Mouse (Mus musculus) liver, embryonic 12.5 days (tissue): ENCODE results near the gene Wiz. TPM values are rescaled to one million over a fixed set of nuclear protein-coding genes. Genes with fewer than 3 reads are reported as not detected.

Experiments
- ATAC-seq: fragments of 200-750 bp; cut with Nextera tagmentation; 2 replicates; pipeline ENCODE4 v1.8.0; 2017; ENCODE audit warnings: moderate number of reproducible peaks, mild to moderate bottlenecking, moderate library complexity
- H3K27ac ChIP-seq: fragments of 300-500 bp; sonication (generic); 2 replicates; pipeline ENCODE4 v1.5.1; 2016; ENCODE audit warnings: mild to moderate bottlenecking
- H3K27me3 ChIP-seq: fragments of 300-500 bp; sonication (generic); replicated peaks from 2 replicates; pipeline ENCODE4 v1.6.1; 2016; ENCODE audit warnings: mild to moderate bottlenecking, moderate library complexity
- H3K36me3 ChIP-seq: fragments of 300-500 bp; sonication (generic); 2 replicates; pipeline ENCODE4 v1.6.1; 2016; ENCODE audit warnings: mild to moderate bottlenecking, moderate library complexity
- H3K4me1 ChIP-seq: fragments of 300-500 bp; sonication (generic); 2 replicates; pipeline ENCODE4 v1.6.1; 2016
- H3K4me2 ChIP-seq: fragments of 300-500 bp; sonication (generic); 2 replicates; pipeline ENCODE4 v1.6.1; 2016; ENCODE audit warnings: mild to moderate bottlenecking, moderate library complexity
- H3K4me3 ChIP-seq: fragments of 300-500 bp; sonication (generic); 2 replicates; pipeline ENCODE4 v1.5.1; 2016; ENCODE audit warnings: mild to moderate bottlenecking, moderate library complexity
- H3K9ac ChIP-seq: fragments of 300-500 bp; sonication (generic); 2 replicates; pipeline ENCODE4 v1.6.1; 2016; ENCODE audit warnings: mild to moderate bottlenecking, moderate library complexity
- H3K9me3 ChIP-seq: fragments of 300-500 bp; sonication (generic); replicated peaks from 2 replicates; pipeline ENCODE4 v1.6.1; 2016; ENCODE audit warnings: mild to moderate bottlenecking, moderate library complexity
- WGBS: fragments of 180-500 bp; shearing (Covaris S2); methylation state at CpG from one replicate; pipeline ENCODE4 v1.1.7; 2016; ENCODE audit not compliant: insufficient replicate concordance; 5-methylcytosine and 5-hydroxymethylcytosine counted together
- polyA plus RNA-seq: library from polyadenylated mRNA; unstranded; fragments of >200 nt; fragmentation: Nextera tagmentation; extraction: Ambion mirVana; gene quantifications from 2 replicates; pipeline ENCODE4 v1.2.1, GENCODE M21; 2016

The Wiz gene
- polyA plus RNA-seq, 1 experiment from 2014 or later: 13.3 TPM

DNA sequence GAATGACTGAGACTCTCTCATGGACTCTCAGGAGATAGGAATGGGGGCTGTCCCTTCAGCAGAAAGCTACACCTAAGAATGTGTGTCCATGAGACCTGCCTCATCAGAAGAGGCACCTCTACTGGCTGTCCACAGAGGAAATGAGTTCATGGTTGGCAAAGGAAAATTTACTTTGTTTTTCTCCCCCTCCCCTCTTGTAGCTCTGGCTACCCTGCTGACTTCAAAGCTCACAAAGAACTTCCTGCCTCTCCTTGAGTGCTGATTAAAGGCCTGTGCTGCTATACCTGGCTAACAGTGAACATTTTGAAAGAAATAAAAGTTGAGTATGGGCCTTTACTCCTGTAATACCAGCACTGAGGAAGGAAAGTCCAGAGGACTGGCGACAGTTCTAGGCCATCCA, 48.1 kb downstream of the Wiz start:
- peaks cover 75% of the 10 kb centered on the region for H3K36me3 ChIP-seq
- H3K27ac ChIP-seq: no peak overlapping the region
- H3K4me3 ChIP-seq: no peak overlapping the region
- no peak overlapping the region for H3K9ac ChIP-seq
- peaks cover 13% of the 10 kb centered on the region; the same call in 1 of the 2 replicates for H3K4me1 ChIP-seq
- H3K9me3 ChIP-seq: no peaks in the 10 kb centered on the region
- WGBS: 92% methylated on average over 1 of the region's 1 CpGs
- ATAC-seq: no peak
- no peaks in the 10 kb centered on the region for H3K27me3 ChIP-seq
- H3K4me2 ChIP-seq: no peak overlapping the region

DNA sequence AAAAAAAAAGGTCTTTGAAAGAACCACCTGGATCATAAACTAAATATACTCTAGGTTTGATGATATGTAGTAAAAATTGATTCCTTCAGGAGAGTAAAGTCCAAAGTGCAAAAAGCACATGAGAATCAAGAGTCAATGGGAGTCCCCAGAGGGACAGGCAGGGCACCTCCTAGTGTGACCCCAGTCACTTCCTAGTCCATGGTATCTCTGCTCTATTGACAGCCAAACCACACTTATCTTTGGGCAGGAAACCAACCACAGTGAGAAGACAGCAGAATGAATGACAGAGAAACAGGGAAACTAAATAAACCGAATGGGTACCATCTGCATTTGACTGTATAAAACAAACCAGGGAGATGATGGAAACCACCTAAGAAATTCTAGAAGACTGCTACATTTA, 49.1 kb downstream of the Wiz start:
- Histone ChIP-seq H3K27me3 (no peaks in the 10 kb centered on the region), H3K4me1 (peaks cover 13% of the 10 kb centered on the region; the same call in 1 of the 2 replicates), H3K9me3 (no peaks in the 10 kb centered on the region), H3K9ac (no peak overlapping the region), H3K4me2 (no peak overlapping the region), H3K36me3 (peaks cover 84% of the 10 kb centered on the region), H3K27ac (no peak overlapping the region), H3K4me3 (no peak overlapping the region)
- no peak for ATAC-seq
- 24% methylated on average over 1 of the region's 1 CpGs for WGBS

DNA sequence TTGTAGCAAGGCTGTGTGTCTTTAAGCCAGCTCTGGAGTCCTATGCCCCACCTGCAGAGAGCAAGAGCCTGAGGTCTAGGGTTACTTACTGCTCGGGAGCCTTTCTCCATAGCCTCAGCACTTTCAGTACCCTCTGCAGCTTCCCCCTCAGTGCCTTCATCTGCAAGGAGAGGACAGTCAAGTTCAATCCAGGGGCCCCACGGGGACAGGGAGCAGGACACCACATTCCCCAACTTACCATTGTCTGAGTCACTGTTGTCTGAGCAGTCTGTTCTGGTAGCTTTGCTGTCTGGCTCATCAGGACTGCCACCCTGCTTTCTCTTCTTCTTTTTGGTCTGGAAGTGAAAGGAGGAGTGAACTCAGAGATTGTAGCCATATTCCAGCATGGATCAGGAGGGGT, 53.4 kb downstream of the Wiz start:
- Histone ChIP-seq H3K27me3 (no peaks in the 10 kb centered on the region), H3K9me3 (no peaks in the 10 kb centered on the region), H3K4me2 (no peak overlapping the region), H3K4me3 (no peak overlapping the region), H3K27ac (no peak overlapping the region), H3K9ac (no peak overlapping the region), H3K36me3 (peaks cover 88% of the 10 kb centered on the region), H3K4me1 (peaks cover 11% of the 10 kb centered on the region; the same call in 1 of the 2 replicates)
- WGBS: 69% methylated on average over 2 of the region's 2 CpGs
- no peak for ATAC-seq

DNA sequence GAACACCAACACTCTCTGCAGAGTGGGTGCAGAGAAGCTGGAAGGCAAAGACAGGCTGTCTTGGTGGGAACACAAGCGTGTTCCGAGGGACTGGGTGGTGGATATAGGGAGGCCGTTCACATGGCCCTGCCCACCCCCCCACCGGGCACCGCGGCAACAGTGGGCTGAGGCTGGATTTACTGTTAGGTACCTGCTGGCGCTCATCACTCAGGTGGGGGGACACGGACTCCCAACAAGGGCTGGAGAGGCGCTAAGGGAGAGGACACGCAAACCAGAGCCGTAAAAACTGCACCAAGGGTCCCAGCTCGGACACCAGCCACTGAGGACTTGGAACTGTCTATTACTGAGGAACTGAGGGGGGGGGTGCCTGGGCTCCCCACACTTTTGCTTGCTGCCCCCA, 54.3 kb downstream of the Wiz start:
- no peaks in the 10 kb centered on the region for H3K9me3 ChIP-seq
- WGBS: 88% methylated on average over 12 of the region's 12 CpGs
- no peaks in the 10 kb centered on the region for H3K27me3 ChIP-seq
- 0 out of 2 replicates have a peak, but pooled peaks cover 2% of the 10 kb centered on the region for H3K4me1 ChIP-seq
- no peak overlapping the region for H3K27ac ChIP-seq
- H3K4me3 ChIP-seq: no peak overlapping the region
- peaks cover 96% of the 10 kb centered on the region for H3K36me3 ChIP-seq
- no peak overlapping the region for H3K9ac ChIP-seq
- no peak overlapping the region for H3K4me2 ChIP-seq
- ATAC-seq: no peak

DNA sequence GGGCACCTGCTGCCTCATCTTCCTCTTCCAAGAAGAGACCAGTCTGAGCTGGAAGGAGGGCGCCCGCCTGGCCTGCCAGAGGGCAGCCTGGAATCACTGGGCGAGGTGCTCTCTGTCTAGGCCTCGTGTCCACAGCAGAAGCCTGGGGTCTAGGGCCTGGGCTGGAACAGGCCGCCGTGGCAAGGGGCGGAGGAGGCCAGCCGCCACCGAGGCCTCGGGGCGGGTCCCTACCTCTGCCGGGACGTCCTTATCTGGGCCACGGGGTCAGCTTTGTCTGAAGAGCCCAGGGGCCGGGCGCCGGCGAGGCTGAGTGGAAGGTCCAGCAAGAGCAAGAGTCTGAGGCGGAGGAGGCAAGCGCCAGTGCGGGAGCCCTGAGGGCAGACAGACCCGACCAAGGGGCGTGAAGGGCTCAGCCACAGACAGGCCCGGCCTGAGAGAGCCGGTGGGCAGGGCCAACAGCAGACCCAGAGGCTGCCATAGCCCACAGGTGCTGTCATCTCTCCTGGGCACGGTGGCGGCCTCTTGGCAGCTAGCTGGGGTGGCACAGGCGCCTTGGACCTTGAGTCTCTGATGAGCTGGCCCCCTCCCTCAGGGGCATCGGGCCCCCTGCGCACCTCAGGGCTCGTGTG, 55.5 kb downstream of the Wiz start:
- no peaks in the 10 kb centered on the region for H3K27me3 ChIP-seq
- H3K27ac ChIP-seq: no peak overlapping the region
- H3K36me3 ChIP-seq: peaks cover 95% of the 10 kb centered on the region
- no peaks in the 10 kb centered on the region for H3K9me3 ChIP-seq
- ATAC-seq: peak; percentile 46
- 74% methylated on average over 31 of the region's 31 CpGs for WGBS
- H3K4me1 ChIP-seq: 0 out of 2 replicates have a peak, but pooled peaks cover 2% of the 10 kb centered on the region
- H3K9ac ChIP-seq: no peak overlapping the region
- H3K4me2 ChIP-seq: no peak overlapping the region
- H3K4me3 ChIP-seq: no peak overlapping the region

DNA sequence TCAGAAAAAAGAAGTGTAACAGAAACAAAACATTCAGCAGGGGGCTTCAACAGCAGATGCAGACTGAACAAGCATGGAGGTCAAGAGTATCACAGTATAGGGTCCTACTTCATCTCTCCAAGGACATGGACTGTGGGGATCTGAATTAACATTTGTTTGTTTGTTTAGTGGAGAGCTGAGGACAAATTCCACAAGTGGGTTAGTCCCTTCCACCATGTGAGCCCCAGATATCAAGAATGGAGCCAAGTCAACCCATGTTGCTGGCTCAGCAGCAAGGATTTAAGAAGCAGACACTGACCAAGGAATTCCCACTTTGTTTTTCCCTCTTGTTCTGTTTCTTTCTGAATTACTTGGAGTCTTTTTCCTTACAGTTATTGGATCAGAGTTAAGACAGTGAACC, 61.7 kb downstream of the Wiz start:
- Histone ChIP-seq H3K4me3 (no peak overlapping the region), H3K27ac (no peak overlapping the region), H3K36me3 (peaks cover 83% of the 10 kb centered on the region), H3K4me2 (no peak overlapping the region), H3K27me3 (no peaks in the 10 kb centered on the region), H3K9me3 (no peaks in the 10 kb centered on the region), H3K9ac (no peak overlapping the region), H3K4me1 (peaks cover 8% of the 10 kb centered on the region)
- ATAC-seq: no peak

DNA sequence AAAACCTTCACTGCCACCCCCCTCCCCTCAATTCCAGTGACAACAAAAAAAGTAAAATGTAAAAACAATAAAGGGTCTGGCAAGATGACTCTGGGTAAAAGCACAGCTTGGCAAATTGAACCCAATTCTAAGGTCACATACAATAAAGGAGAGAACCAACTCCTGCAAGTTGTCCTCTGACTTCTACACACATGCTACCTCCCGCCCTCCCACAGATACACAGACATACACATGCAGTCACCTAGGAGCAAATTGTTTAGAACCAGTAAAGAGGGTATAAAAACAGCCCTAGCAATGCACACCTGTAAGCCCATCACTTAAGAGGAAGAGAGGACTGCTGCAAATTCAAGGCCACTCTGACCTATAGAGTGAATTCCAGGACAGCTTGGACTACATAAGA, 66.4 kb downstream of the Wiz start:
- 91% methylated on average over 1 of the region's 1 CpGs for WGBS
- no peak overlapping the region for H3K9ac ChIP-seq
- no peaks in the 10 kb centered on the region for H3K9me3 ChIP-seq
- no peak overlapping the region for H3K27ac ChIP-seq
- no peak for ATAC-seq
- H3K4me3 ChIP-seq: no peak overlapping the region
- peak overlapping the region; percentile 97 for H3K4me2 ChIP-seq
- H3K36me3 ChIP-seq: peaks cover 57% of the 10 kb centered on the region
- no peaks in the 10 kb centered on the region for H3K27me3 ChIP-seq
- peaks cover 37% of the 10 kb centered on the region for H3K4me1 ChIP-seq

DNA sequence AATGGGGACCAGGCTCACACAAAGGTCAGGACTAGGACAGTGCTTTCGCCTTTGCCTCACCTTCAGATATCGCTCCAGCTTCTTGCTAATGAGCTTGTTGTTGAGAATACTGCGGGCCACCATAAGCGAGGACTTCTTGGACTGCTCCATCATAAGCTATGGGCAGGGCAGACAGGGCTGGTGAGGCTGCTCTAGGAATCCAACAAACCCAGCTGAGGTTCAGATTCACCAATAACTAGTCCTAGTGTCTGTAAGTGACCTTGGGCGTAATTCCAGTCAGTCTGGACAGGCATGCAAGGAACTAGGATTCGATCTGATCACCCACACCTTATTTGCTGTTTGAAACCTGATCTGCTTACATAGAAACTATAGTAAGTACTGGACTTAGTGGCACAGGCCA, 67.4 kb downstream of the Wiz start:
- Histone ChIP-seq H3K4me3 (peak overlapping the region; percentile 97), H3K4me2 (peak overlapping the region; percentile 97), H3K4me1 (peaks cover 37% of the 10 kb centered on the region), H3K9me3 (no peaks in the 10 kb centered on the region), H3K27me3 (no peaks in the 10 kb centered on the region), H3K9ac (peak overlapping the region; percentile 82), H3K36me3 (peaks cover 57% of the 10 kb centered on the region), H3K27ac (peak overlapping the region; percentile 94)
- peak; percentile 1; the same call in 1 of the 2 replicates for ATAC-seq
- WGBS: 24% methylated on average over 6 of the region's 6 CpGs

DNA sequence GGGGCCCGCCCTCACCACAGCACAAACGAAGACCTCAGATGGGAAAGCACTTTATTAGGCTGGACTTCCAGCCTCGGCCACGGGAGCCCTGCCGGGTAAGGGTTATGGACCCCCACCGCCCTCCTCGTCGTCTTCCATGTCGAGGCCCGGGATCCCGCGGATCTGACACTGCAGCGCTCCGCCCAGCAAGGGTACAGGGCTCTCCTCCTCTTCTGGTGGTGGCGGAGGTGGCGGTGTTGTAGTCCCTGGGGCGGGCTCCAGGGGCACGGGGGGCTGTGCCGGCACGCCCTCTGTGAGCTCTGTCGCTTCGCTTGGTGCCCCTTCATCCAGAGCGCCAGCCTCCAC, 67.9 kb downstream of the Wiz start:
- Histone ChIP-seq H3K27me3 (no peaks in the 10 kb centered on the region), H3K9me3 (no peaks in the 10 kb centered on the region), H3K27ac (peak overlapping the region; percentile 94), H3K4me2 (peak overlapping the region; percentile 97), H3K9ac (peak overlapping the region; percentile 82), H3K4me1 (peaks cover 37% of the 10 kb centered on the region), H3K36me3 (peaks cover 57% of the 10 kb centered on the region), H3K4me3 (peak overlapping the region; percentile 97)
- ATAC-seq: peak; percentile 79
- WGBS: under 1% methylated on average over 23 of the region's 23 CpGs

DNA sequence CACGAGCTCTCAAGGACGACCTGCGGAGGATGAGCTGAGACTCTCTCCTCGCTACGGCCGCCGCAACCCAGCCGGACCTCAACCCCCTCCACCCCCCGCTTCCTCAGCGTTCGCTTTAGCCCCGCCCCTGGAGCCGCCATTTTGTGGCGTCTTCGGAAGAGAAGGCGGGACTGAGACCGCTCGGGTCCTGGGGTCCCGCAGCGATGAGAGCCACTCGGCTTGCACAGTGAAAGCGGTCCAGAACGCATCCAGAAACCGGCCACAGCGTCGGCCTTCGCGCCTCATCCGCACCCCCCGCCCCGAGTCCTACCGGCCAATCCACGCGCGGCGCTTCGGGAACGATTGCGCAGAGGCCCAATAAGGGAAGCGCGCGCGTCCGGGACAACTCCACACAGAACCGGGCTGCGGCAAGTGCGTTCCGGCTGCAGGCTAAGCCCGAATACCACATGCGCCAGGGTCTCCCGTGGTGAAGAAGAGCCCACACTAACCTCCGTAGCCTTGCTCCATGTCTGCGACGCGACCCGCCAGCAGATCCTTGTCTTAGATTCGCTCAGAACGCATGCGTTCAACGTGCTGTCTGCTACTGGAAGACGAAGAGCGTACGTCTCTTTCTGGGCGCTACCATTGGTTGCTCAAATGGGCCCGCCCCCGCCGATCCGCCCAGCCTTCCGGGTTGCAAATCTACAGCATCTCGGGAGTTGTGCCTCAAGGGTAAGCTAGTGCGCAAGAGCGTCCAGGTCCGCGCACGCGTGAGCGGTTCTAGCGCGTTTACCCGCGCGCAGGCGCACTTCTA, 68.4 kb downstream of the Wiz start, which contains the start of gene Akap8:
Gene Akap8 (minus strand): TSS at position 642 of the 793 bp plus-strand sequence.
- WGBS: under 1% methylated on average over 82 of the region's 83 CpGs
- H3K27ac ChIP-seq: peak within 1 kb of the TSS; percentile 94
- peak within 1 kb of the TSS; percentile 89 for H3K9ac ChIP-seq

DNA sequence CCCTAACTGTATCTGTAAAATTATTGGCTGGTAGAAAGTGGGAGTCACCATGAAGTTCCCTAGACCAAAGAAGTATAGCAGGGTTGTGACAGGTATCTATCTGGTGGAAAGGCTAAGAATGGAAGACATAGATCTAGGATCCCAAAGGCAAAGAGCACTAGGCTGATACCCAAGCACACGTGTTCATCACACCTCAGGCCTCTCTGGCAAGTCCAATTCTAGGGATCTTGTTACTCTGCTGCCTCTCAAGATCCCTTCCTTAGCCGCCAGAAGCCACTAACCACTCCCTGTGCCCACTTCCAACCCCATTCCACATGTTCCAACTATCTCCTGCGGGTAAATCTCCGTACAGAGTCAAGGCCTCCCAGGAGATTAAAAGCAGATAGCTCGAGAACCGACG, 69.3 kb downstream of the Wiz start:
- no peaks in the 10 kb centered on the region for H3K27me3 ChIP-seq
- H3K9me3 ChIP-seq: no peaks in the 10 kb centered on the region
- peak overlapping the region; percentile 94 for H3K27ac ChIP-seq
- H3K4me2 ChIP-seq: peak overlapping the region; percentile 97
- H3K36me3 ChIP-seq: peaks cover 58% of the 10 kb centered on the region
- peaks cover 37% of the 10 kb centered on the region for H3K4me1 ChIP-seq
- no peak for ATAC-seq
- peak overlapping the region; percentile 97 for H3K4me3 ChIP-seq
- H3K9ac ChIP-seq: peak overlapping the region; percentile 89
- 0% methylated on average over 7 of the region's 7 CpGs for WGBS

More for the DNA sequence above, 68.4 kb downstream of the Wiz start, which contains the start of gene Akap8:
- Histone ChIP-seq H3K4me1 (peaks cover 37% of the 10 kb centered on the region), H3K9me3 (no peaks in the 10 kb centered on the region), H3K36me3 (peaks cover 57% of the 10 kb centered on the region), H3K4me3 (peak within 1 kb of the TSS; percentile 97), H3K4me2 (peak within 1 kb of the TSS; percentile 97), H3K27me3 (no peaks in the 10 kb centered on the region)
- peak; percentile 95 for ATAC-seq

DNA sequence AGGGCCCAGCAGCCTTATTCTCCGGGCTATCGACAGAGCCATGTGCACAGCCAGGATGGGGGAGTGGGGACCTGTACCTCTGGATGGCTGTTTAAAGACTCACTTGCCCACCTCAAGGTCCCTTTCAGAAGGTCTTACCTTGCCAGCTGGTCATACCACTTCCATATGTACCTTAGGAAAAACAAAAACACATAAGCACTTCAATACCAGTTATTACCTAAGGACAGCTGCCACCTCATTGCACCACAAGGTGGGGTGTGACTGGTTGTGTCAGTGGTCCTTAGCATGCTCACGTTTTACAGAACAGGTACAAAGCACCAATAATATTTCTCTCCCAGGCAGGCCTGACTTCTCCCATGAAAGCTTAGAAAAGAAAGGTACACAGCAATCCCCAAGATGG, 71.5 kb downstream of the Wiz start:
- H3K4me1 ChIP-seq: peaks cover 38% of the 10 kb centered on the region
- no peak for ATAC-seq
- H3K4me2 ChIP-seq: no peak overlapping the region
- H3K4me3 ChIP-seq: no peak overlapping the region
- 83% methylated on average over 3 of the region's 3 CpGs for WGBS
- H3K36me3 ChIP-seq: peaks cover 63% of the 10 kb centered on the region
- H3K27me3 ChIP-seq: no peaks in the 10 kb centered on the region
- no peaks in the 10 kb centered on the region for H3K9me3 ChIP-seq
- H3K9ac ChIP-seq: no peak overlapping the region
- H3K27ac ChIP-seq: no peak overlapping the region
